Mouse (Mus musculus) spleen, postnatal 10 days (tissue): ENCODE measurements around the gene Pcdh19.

Source experiments
- DNase-seq, 2 experiments: peaks; one replicate each; pipeline ENCODE4 v3.0.0; 2021 to 2022; ENCODE audit warnings: low spot score in 2 of 2

Gene Pcdh19

GRCm38 (mm10) chrX:133657308-133658302 is 31.2 kb downstream of the Pcdh19 start:
- DNase-seq = no peak

GRCm38 (mm10) chrX:133655876-133656538 is 32.8 kb downstream of the Pcdh19 start:
- DNase-seq = no peak

- no peak for DNase-seq
These were observed 33.6 kb downstream of the Pcdh19 start for GRCm38 (mm10) chrX:133655196-133655595.

DNA sequence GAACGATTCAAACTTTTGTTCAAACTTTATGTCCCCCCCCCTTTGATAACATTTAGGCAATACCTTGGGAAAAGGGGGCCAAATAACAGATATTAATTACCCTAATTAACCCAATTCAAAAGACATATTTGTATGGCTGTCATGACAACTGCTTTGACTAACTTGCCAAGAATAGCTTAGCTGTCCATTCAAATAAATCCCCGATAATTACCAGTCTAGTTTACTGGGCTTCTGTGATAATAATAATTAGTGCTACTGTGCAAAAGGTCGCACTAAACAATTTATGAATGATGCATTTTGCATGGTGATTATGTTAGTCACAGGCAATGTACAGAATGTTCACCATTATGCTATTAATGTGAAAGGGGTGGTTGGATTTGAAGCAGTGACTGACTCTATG is 35.7 kb downstream of the Pcdh19 start:
- no peak for DNase-seq

DNA sequence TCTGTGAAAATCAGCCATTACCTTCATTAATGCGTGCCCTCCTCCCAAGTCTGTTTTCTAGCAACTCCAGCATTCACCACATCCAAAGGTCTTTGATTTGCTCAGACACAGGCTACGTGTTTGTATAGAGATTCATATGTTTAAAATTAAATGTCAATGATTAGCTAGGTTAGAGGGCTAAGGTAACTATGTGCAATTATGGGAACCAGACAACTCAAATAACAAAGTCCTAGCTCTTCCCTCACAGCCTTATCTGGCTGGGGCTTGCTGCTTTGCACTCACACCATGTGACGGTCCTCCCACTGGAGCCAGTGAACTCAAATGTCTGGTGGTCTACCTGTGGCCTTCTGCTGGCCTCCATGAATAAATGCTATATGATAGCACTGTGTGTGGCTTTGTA is 38.4 kb downstream of the Pcdh19 start:
- no peak for DNase-seq

- DNase-seq = no peak
These were observed 41.0 kb downstream of the Pcdh19 start for GRCm38 (mm10) chrX:133647809-133648208.

- no peak for DNase-seq
These were observed 49.3 kb downstream of the Pcdh19 start for GRCm38 (mm10) chrX:133639445-133639844.

GRCm38 (mm10) chrX:133629538-133629937 is 59.2 kb downstream of the Pcdh19 start:
- DNase-seq = no peak

- DNase-seq = no peak
These were observed 70.6 kb downstream of the Pcdh19 start for GRCm38 (mm10) chrX:133618222-133618621.

- no peak for DNase-seq
These were observed 83.0 kb downstream of the Pcdh19 start for GRCm38 (mm10) chrX:133605828-133606227.

DNA sequence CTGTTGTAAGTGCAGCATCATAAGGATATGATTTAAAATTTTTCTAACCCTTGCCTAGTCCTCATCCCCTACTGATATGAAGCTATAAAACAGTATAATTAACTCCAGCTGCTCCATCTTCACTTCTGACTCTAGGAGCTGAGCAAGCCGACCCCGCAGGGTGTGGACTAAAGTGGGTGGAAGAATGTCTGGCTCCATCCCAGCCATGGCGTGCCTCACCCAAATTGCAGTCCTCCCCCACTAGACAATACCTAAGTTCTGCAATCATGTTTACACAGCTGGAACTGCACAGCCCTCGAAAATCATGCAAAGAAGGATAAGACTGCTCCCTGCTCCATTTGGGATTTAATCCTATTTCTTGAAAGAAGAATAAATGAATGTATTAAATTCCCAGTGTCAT is 84.5 kb downstream of the Pcdh19 start:
- DNase-seq = no peak

- no peak for DNase-seq
These were observed 86.7 kb downstream of the Pcdh19 start for GRCm38 (mm10) chrX:133602068-133602467.

DNA sequence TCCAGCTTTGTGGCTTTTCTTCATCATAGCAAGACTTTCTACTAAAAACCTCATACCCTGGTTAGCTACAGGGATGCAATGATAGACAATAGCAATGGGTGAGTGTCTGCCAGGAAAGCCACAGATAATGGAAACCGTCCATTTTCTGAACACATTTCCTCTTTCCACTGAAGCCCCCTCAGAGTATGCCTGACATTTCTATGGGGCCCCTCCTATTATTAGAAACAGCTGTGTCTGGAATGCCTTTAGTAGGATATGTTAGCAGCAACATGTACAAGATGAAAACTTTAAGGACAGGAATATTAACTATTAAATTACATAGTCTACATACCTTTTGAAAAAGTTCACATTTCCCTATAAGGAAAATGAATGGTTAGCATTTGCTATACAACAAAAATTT is 87.1 kb downstream of the Pcdh19 start:
- DNase-seq = no peak

DNA sequence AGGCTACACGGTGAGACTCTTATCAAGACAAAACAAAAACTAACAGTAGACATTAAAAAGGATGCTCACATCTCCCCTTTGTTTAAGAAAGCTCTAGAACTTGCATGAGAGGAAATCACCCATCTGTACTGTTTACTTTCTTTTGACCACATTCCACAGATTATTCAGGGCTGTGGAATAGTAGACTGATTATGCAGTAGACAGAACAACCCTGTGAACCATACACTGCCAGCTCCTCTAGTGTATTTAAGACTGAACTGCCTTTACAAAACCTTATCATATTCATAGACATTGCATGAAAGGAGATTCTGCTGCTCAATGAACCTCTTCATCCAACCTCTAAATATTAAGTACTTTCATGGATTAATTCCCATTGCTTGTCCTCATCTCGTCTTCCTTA is 87.6 kb downstream of the Pcdh19 start:
- DNase-seq = no peak

DNA sequence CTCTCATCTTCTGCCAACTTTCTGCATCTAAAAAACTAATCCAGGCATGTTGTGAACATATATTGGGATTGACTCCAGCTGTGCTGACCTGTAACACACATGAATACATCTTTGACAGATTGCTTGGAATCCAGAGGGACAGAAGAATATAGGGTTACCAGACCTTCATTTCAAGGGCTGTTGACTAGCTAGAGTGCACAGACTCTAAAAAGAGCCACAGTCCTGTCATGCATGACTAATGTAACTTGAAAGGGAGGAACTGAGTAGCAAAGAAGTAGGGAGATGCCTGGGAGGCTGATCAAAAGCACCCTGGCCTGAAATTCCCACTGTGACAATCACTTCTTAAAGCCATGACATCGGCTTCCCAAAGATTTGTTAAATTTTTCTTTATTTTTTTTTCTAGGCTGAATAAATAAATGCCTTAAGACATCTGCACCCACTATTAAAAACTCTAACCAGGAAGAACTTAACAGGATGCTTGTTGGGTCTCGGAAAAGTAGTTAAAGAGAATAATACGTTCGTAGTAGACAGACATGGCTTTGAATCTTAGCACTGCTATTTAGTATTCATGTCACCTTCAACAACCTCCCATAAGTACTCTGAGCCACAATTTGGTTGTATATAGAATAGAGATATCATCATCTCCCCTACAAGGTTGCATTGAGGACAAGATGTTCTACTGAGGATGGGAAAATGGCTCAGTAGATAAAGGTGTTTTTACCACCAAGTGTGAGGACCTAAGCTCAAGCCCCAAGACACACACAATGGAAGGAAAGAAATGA is 113.0 kb downstream of the Pcdh19 start:
- DNase-seq = no peak

DNA sequence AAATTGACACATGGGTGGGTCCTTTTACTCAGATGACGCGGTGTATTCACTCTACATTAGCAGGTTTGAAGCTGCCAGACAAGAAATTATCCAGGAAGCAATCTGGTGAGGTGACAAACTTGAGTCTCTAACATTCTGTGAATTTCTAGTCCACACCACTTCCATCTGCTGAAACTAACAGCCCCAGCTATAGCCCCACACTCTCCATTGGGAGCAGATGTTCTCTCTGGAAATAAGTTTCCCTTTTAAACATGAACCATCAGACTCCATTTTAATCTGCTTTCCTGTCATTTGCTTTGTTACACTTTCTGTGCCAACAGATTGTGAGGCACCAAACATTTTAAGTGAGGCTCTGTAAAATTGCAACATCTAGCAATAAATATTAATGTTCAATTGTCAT is 123.4 kb downstream of the Pcdh19 start:
- no peak for DNase-seq
